Mouse (Mus musculus): ENCODE measurements around the gene Celf5.

The Celf5 gene

GRCm38 (mm10) chr10:81474461-81474860, 8.0 kb downstream of the Celf5 start:
- DNase-seq (ENCODE audit: low read depth, low spot score) = peak; percentile 58

GRCm38 (mm10) chr10:81473003-81473451, 9.5 kb downstream of the Celf5 start:
- no peak for DNase-seq (ENCODE audit: low read depth, low spot score)

GRCm38 (mm10) chr10:81472403-81473002, 10.0 kb downstream of the Celf5 start:
- DNase-seq (ENCODE audit: low read depth, low spot score) = no peak

GRCm38 (mm10) chr10:81470454-81470853, 12.1 kb downstream of the Celf5 start:
- DNase-seq (ENCODE audit: low read depth, low spot score) = no peak

- DNase-seq (ENCODE audit: low read depth, low spot score) = no peak
Measured at GRCm38 (mm10) chr10:81469253-81469652, 13.3 kb downstream of the Celf5 start.

GRCm38 (mm10) chr10:81467670-81468235, 14.8 kb downstream of the Celf5 start:
- no peak for DNase-seq (ENCODE audit: low read depth, low spot score)

GRCm38 (mm10) chr10:81466881-81467280, 15.6 kb downstream of the Celf5 start:
- DNase-seq (ENCODE audit: low read depth, low spot score) = no peak

- peak; percentile 33 for DNase-seq (ENCODE audit: low read depth, low spot score)
Measured at GRCm38 (mm10) chr10:81466066-81466465, 16.4 kb downstream of the Celf5 start.

GRCm38 (mm10) chr10:81465265-81465645, 17.3 kb downstream of the Celf5 start:
- peak; percentile 99 for DNase-seq (ENCODE audit: low read depth, low spot score)

GRCm38 (mm10) chr10:81464405-81465264, 17.9 kb downstream of the Celf5 start:
- peak; percentile 95 for DNase-seq (ENCODE audit: low read depth, low spot score)

- DNase-seq (ENCODE audit: low read depth, low spot score) = no peak
Measured at GRCm38 (mm10) chr10:81463531-81463930, 19.0 kb downstream of the Celf5 start.

- DNase-seq (ENCODE audit: low read depth, low spot score) = no peak
Measured at GRCm38 (mm10) chr10:81462917-81463316, 19.6 kb downstream of the Celf5 start.

GRCm38 (mm10) chr10:81462415-81462804, 20.1 kb downstream of the Celf5 start:
- no peak for DNase-seq (ENCODE audit: low read depth, low spot score)

GRCm38 (mm10) chr10:81461673-81462414, 20.7 kb downstream of the Celf5 start:
- DNase-seq (ENCODE audit: low read depth, low spot score) = peak; percentile 33

GRCm38 (mm10) chr10:81460951-81461350, 21.6 kb downstream of the Celf5 start:
- DNase-seq (ENCODE audit: low read depth, low spot score) = no peak

- DNase-seq (ENCODE audit: low read depth, low spot score) = no peak
Measured at GRCm38 (mm10) chr10:81460471-81460870, 22.0 kb downstream of the Celf5 start.

- DNase-seq (ENCODE audit: low read depth, low spot score) = no peak
Measured at GRCm38 (mm10) chr10:81459399-81459798, 23.1 kb downstream of the Celf5 start.

- no peak for DNase-seq (ENCODE audit: low read depth, low spot score)
Measured at GRCm38 (mm10) chr10:81458267-81458666, 24.2 kb downstream of the Celf5 start.

- no peak for DNase-seq (ENCODE audit: low read depth, low spot score)
Measured at GRCm38 (mm10) chr10:81457624-81458023, 24.9 kb downstream of the Celf5 start.

- DNase-seq (ENCODE audit: low read depth, low spot score) = no peak
Measured at GRCm38 (mm10) chr10:81456983-81457563, 25.4 kb downstream of the Celf5 start.

GRCm38 (mm10) chr10:81455181-81455895, 27.2 kb downstream of the Celf5 start, which contains the start of gene Nfic:
Nfic (minus strand) TSS chr10:81455635.
- DNase-seq (ENCODE audit: low read depth, low spot score) = no peak

All from ZHBTc4 (cell line).